Mouse (Mus musculus) midbrain, embryonic 11.5 days (tissue): ENCODE results near the gene Ccl6. TPM values are rescaled to one million over a fixed set of nuclear protein-coding genes. Genes with fewer than 3 reads are reported as not detected.

ENCODE experiments used
- polyA plus RNA-seq: library from polyadenylated mRNA; unstranded; fragments of >200 nt; fragmentation: Nextera tagmentation; extraction: Ambion mirVana; gene quantifications from 2 replicates; pipeline ENCODE4 v1.2.1, GENCODE M21; 2014

The Ccl6 gene
- polyA plus RNA-seq, 1 experiment from 2014 or later, result 1.9 TPM

Other genes with a start within 250 kb of the Ccl6 start
- gene Rasl10b, start 183.9 kb downstream of the Ccl6 start, polyA plus RNA-seq, result 3.0 and 4.6 TPM in 2 replicates
- gene Gas2l2, start 163.6 kb downstream of the Ccl6 start, polyA plus RNA-seq, result 0.12 TPM in 1 of 2 replicates, not detected in the other
- gene 1700020L24Rik, start 155.4 kb downstream of the Ccl6 start, polyA plus RNA-seq, result 0.89 TPM in 1 of 2 replicates, not detected in the other
- gene Mmp28, start 130.0 kb downstream of the Ccl6 start, polyA plus RNA-seq, result 3.6 and 4.0 TPM in 2 replicates
- gene Taf15, start 120.0 kb downstream of the Ccl6 start, polyA plus RNA-seq, result 8.5 and 10.6 TPM in 2 replicates
- gene Heatr9, start 70.9 kb downstream of the Ccl6 start, polyA plus RNA-seq, result not detected in 2 replicates
- gene Ccl5, start 62.6 kb downstream of the Ccl6 start, polyA plus RNA-seq, result not detected in 2 replicates
- 1.5 and 2.8 TPM in 2 replicates for gene Ccl9, start 14.5 kb downstream of the Ccl6 start, polyA plus RNA-seq
- gene Rpl9-ps1, start 52.5 kb upstream of the Ccl6 start, polyA plus RNA-seq, result not detected in 2 replicates
- 0.79 and 1.2 TPM in 2 replicates for gene Ccl3, start 56.3 kb upstream of the Ccl6 start, polyA plus RNA-seq
- gene Ccl4, start 69.5 kb upstream of the Ccl6 start, polyA plus RNA-seq, result not detected in 2 replicates
- not detected in 2 replicates for gene Wfdc17, start 110.9 kb upstream of the Ccl6 start, polyA plus RNA-seq
- gene Wfdc18, start 115.9 kb upstream of the Ccl6 start, polyA plus RNA-seq, result not detected in 2 replicates
- gene Wfdc21, start 153.9 kb upstream of the Ccl6 start, polyA plus RNA-seq, result not detected in 2 replicates
- gene Heatr6, start 160.6 kb upstream of the Ccl6 start, polyA plus RNA-seq, result 30.1 and 31.9 TPM in 2 replicates